Mouse (Mus musculus) MEL (cell line): ENCODE results near the gene Ano5. TPM values are rescaled to one million over a fixed set of nuclear protein-coding genes. Genes with fewer than 3 reads are reported as not detected.
A peak's percentile ranks its signal among the peaks of the same experiment; 100 is the strongest.

Experiments used
- DNase-seq: peaks from one replicate; pipeline ENCODE4 v3.0.0; 2011; ENCODE audit warnings: low read depth, low spot score
- H3K27ac ChIP-seq: 2 replicates; pipeline ENCODE4 v1.5.1; 2012; ENCODE audit warnings: low read depth, mild to moderate bottlenecking, control low read depth, low read length, moderate library complexity; ENCODE audit not compliant: control insufficient read depth
- H3K27me3 ChIP-seq, 2 experiments: fragments of 150-350 bp in 1 of 2; sonication (generic) in 1 of 2; 2 replicates each; pipeline ENCODE4 v1.6.1; 2012; ENCODE audit warnings: low read length in 2 of 2, mild to moderate bottlenecking in 2 of 2, improper control_type of control experiment in 1 of 2, moderate library complexity in 1 of 2; ENCODE audit not compliant: insufficient read depth in 2 of 2, control insufficient read depth in 1 of 2
- H3K36me3 ChIP-seq, 2 experiments: 2 replicates each; pipeline ENCODE4 v1.6.1; 2012 to 2014; ENCODE audit warnings: low read length in 2 of 2, improper control_type of control experiment in 1 of 2, inconsistent platforms in 1 of 2, mild to moderate bottlenecking in 1 of 2; ENCODE audit not compliant: insufficient read depth in 2 of 2, control insufficient read depth in 1 of 2
- H3K4me1 ChIP-seq, 2 experiments: fragments of 150-350 bp in 1 of 2; sonication (generic) in 1 of 2; 2 replicates each; pipeline ENCODE4 v1.6.1; 2012; ENCODE audit warnings: low read length in 2 of 2, improper control_type of control experiment in 1 of 2, mild to moderate bottlenecking in 1 of 2; ENCODE audit not compliant: insufficient read depth in 2 of 2, control insufficient read depth in 1 of 2
- H3K4me3 ChIP-seq, 2 experiments: fragments of 150-350 bp in 1 of 2; sonication (generic) in 1 of 2; 2 replicates each; pipeline ENCODE4 v1.5.1; 2012; ENCODE audit warnings: low read depth in 2 of 2, low read length in 2 of 2, mild to moderate bottlenecking in 2 of 2, moderate library complexity in 2 of 2, control low read depth in 1 of 2, improper control_type of control experiment in 1 of 2; ENCODE audit not compliant: control insufficient read depth in 1 of 2, insufficient read depth in 1 of 2
- H3K79me2 ChIP-seq: 2 replicates; pipeline ENCODE4 v1.6.1; 2012; ENCODE audit warnings: mild to moderate bottlenecking, low read length, moderate library complexity; ENCODE audit not compliant: control insufficient read depth, poor library complexity, insufficient read depth
- H3K9ac ChIP-seq: 2 replicates; pipeline ENCODE4 v1.6.1; 2012; ENCODE audit warnings: low read depth, mild to moderate bottlenecking, control low read depth, low read length, moderate library complexity; ENCODE audit not compliant: control insufficient read depth, poor library complexity, severe bottlenecking
- H3K9me3 ChIP-seq: fragments of 150-350 bp; sonication (generic); replicated peaks from 2 replicates; pipeline ENCODE4 v1.6.1; 2012; ENCODE audit warnings: mild to moderate bottlenecking, low read length, improper control_type of control experiment, moderate library complexity; ENCODE audit not compliant: insufficient read depth
- BHLHE40 ChIP-seq: IDR thresholded peaks from 2 replicates; pipeline ENCODE4 v1.6.1; 2012; ENCODE audit warnings: low read depth, mild to moderate bottlenecking, inconsistent platforms, low read length, improper control_type of control experiment, borderline replicate concordance
- E2F4 ChIP-seq: IDR thresholded peaks from 2 replicates; pipeline ENCODE4 v1.6.1; 2011; ENCODE audit warnings: low read depth, low read length, improper control_type of control experiment, borderline replicate concordance
- ELF1 ChIP-seq: IDR thresholded peaks from 2 replicates; pipeline ENCODE4 v1.6.1; 2014; ENCODE audit warnings: low read depth, mild to moderate bottlenecking, inconsistent platforms, low read length, improper control_type of control experiment, moderate library complexity
- EP300 ChIP-seq, 2 experiments: IDR thresholded peaks; 2 replicates each; pipeline ENCODE4 v1.6.1; 2011; ENCODE audit warnings: improper control_type of control experiment in 2 of 2, low read length in 2 of 2, low read depth in 1 of 2, mild to moderate bottlenecking in 1 of 2
- HCFC1 ChIP-seq: IDR thresholded peaks from 2 replicates; pipeline ENCODE4 v1.6.1; 2012; ENCODE audit warnings: low read depth, mild to moderate bottlenecking, inconsistent platforms, low read length, improper control_type of control experiment, moderate library complexity
- JUND ChIP-seq: IDR thresholded peaks from 2 replicates; pipeline ENCODE4 v1.6.1; 2011; ENCODE audit warnings: low read depth, mild to moderate bottlenecking, improper control_type of control experiment, low read length
- MAFK ChIP-seq: IDR thresholded peaks from 2 replicates; pipeline ENCODE4 v1.6.1; 2011; ENCODE audit warnings: low read depth, mild to moderate bottlenecking, low read length, improper control_type of control experiment, borderline replicate concordance
- MEF2A ChIP-seq: IDR thresholded peaks from 2 replicates; pipeline ENCODE4 v1.6.1; 2014; ENCODE audit warnings: low read depth, mild to moderate bottlenecking, inconsistent platforms, low read length, improper control_type of control experiment; ENCODE audit not compliant: poor library complexity, insufficient replicate concordance, severe bottlenecking; ENCODE audit errors: extremely low read depth
- MXI1 ChIP-seq: IDR thresholded peaks from 2 replicates; pipeline ENCODE4 v1.6.1; 2011; ENCODE audit warnings: mild to moderate bottlenecking, low read depth, low read length, improper control_type of control experiment
- MYB ChIP-seq: IDR thresholded peaks from 2 replicates; pipeline ENCODE4 v1.6.1; 2011; ENCODE audit warnings: mild to moderate bottlenecking, low read depth, low read length, improper control_type of control experiment
- MYC ChIP-seq: IDR thresholded peaks from 2 replicates; pipeline ENCODE4 v1.6.1; 2011; ENCODE audit warnings: low read depth, mild to moderate bottlenecking, low read length, improper control_type of control experiment, moderate library complexity
- NELFE ChIP-seq: IDR thresholded peaks from 2 replicates; pipeline ENCODE4 v1.6.1; 2011; ENCODE audit warnings: low read depth, low read length, improper control_type of control experiment
- POLR2A ChIP-seq, 2 experiments: IDR thresholded peaks; 2 replicates each; pipeline ENCODE4 v1.6.1; 2011 to 2012; ENCODE audit warnings: low read length in 2 of 2, mild to moderate bottlenecking in 2 of 2, control low read depth in 1 of 2, improper control_type of control experiment in 1 of 2, low read depth in 1 of 2, moderate library complexity in 1 of 2; ENCODE audit not compliant: control insufficient read depth in 1 of 2, insufficient read depth in 1 of 2, poor library complexity in 1 of 2
- RAD21 ChIP-seq: IDR thresholded peaks from 2 replicates; pipeline ENCODE4 v1.6.1; 2011; ENCODE audit warnings: mild to moderate bottlenecking, low read depth, low read length, improper control_type of control experiment
- SIN3A ChIP-seq: IDR thresholded peaks from 2 replicates; pipeline ENCODE4 v1.6.1; 2012; ENCODE audit warnings: low read length, improper control_type of control experiment, inconsistent platforms
- TAL1 ChIP-seq: IDR thresholded peaks from 2 replicates; pipeline ENCODE4 v1.6.1; 2012; ENCODE audit warnings: mild to moderate bottlenecking, inconsistent platforms, low read length, moderate library complexity, mixed read lengths
- TCF12 ChIP-seq: IDR thresholded peaks from 2 replicates; pipeline ENCODE4 v1.6.1; 2014; ENCODE audit warnings: low read depth, mild to moderate bottlenecking, inconsistent platforms, low read length, improper control_type of control experiment, moderate library complexity
- UBTF ChIP-seq: IDR thresholded peaks from 2 replicates; pipeline ENCODE4 v1.6.1; 2012; ENCODE audit warnings: low read depth, mild to moderate bottlenecking, inconsistent platforms, low read length, improper control_type of control experiment, moderate library complexity, borderline replicate concordance; ENCODE audit not compliant: insufficient read depth
- ZMIZ1 ChIP-seq: IDR thresholded peaks from 2 replicates; pipeline ENCODE4 v1.6.1; 2012; ENCODE audit warnings: low read depth, mild to moderate bottlenecking, inconsistent platforms, low read length, improper control_type of control experiment, moderate library complexity
- ZNF384 ChIP-seq: IDR thresholded peaks from 2 replicates; pipeline ENCODE4 v1.6.1; 2012; ENCODE audit warnings: low read depth, mild to moderate bottlenecking, inconsistent platforms, low read length, improper control_type of control experiment
- polyA plus RNA-seq, 2 experiments: library from polyadenylated mRNA; stranded (reverse) in 1 of 2; unstranded in 1 of 2; fragments of >175 nt in 1 of 2; fragments of >200 nt in 1 of 2; gene quantifications; 2 replicates each; pipeline versions ENCODE4 v1.2.1 to v1.2.4; 2012; ENCODE audit warnings: low replicate concordance in 2 of 2, low read depth in 1 of 2; ENCODE audit not compliant: insufficient read length in 2 of 2, insufficient read depth in 1 of 2, missing spikeins in 1 of 2
- total RNA-seq: library from RNA; depleted of rRNA; stranded (reverse); fragments of 300-350 nt; gene quantifications from 2 replicates; pipeline ENCODE4 v1.2.3, GENCODE M21; 2012

Gene Ano5
- total and polyA plus RNA-seq, 3 experiments, result not detected

GRCm38 (mm10) chr7:51619977-51620376 is 109.1 kb downstream of the Ano5 start:
- Histone ChIP-seq H3K4me3 (no peak overlapping the region), H3K4me1 (no peaks in the 10 kb centered on the region), H3K27me3 (no peaks in the 10 kb centered on the region), H3K9me3 (no peaks in the 10 kb centered on the region), H3K36me3 (no peaks in the 10 kb centered on the region), H3K27ac (no peak overlapping the region), H3K79me2 (no peaks in the 10 kb centered on the region), H3K9ac (no peak overlapping the region)
- TF ChIP-seq MEF2A (no peak), ZMIZ1 (no peak), MYC (no peak), NELFE (no peak), RAD21 (no peak), ZNF384 (no peak), MAFK (no peak)
- no peak for DNase-seq

GRCm38 (mm10) chr7:51621694-51622145 is 110.9 kb downstream of the Ano5 start, which contains the start of gene Slc17a6:
Gene Slc17a6 (plus strand): TSS chr7:51622006.
- Histone ChIP-seq H3K4me1 (no peaks in the 10 kb centered on the region), H3K36me3 (no peaks in the 10 kb centered on the region), H3K27me3 (no peaks in the 10 kb centered on the region), H3K27ac (no peak within 1 kb of the TSS), H3K9ac (no peak within 1 kb of the TSS), H3K79me2 (no peaks in the 10 kb centered on the region), H3K9me3 (no peaks in the 10 kb centered on the region), H3K4me3 (no peak within 1 kb of the TSS)
- DNase-seq, result peak; percentile 30
- TF ChIP-seq POLR2A (IDR thresholded peaks at IDR 0.05; ENCODE audit: control insufficient read depth in 1 of 2, insufficient read depth in 1 of 2, low read depth in 1 of 2, low read length in 2 of 2, poor library complexity in 1 of 2), result no peak
- TF ChIP-seq HCFC1, result no peak
- no peak for TF ChIP-seq TAL1
- TF ChIP-seq SIN3A, result no peak
- no peak for TF ChIP-seq JUND
- no peak for TF ChIP-seq EP300 (IDR thresholded peaks at IDR 0.05; ENCODE audit: low read depth in 1 of 2, low read length in 2 of 2)
- TF ChIP-seq UBTF, result no peak
- TF ChIP-seq MYB, result no peak
- TF ChIP-seq ZMIZ1, result no peak
- TF ChIP-seq TCF12, result no peak
- no peak for TF ChIP-seq ELF1
- TF ChIP-seq BHLHE40, result no peak
- TF ChIP-seq MXI1, result no peak
- no peak for TF ChIP-seq E2F4
